Mouse (Mus musculus) brown adipose tissue, adult 24 weeks (tissue): ENCODE results near the gene Otog. TPM values are rescaled to one million over a fixed set of nuclear protein-coding genes. Genes with fewer than 3 reads are reported as not detected.

Experiments used
- H3K27ac ChIP-seq: fragments of 200-500 bp; replicated peaks from 2 replicates; pipeline ENCODE4 v1.5.1; 2012; ENCODE audit warnings: low read depth, mild to moderate bottlenecking, low read length
- H3K4me1 ChIP-seq: fragments of 200-500 bp; 2 replicates; pipeline ENCODE4 v1.6.1; 2012; ENCODE audit warnings: low read length, mixed read lengths; ENCODE audit not compliant: control insufficient read depth, insufficient read depth, insufficient read length
- H3K4me3 ChIP-seq: fragments of 200-500 bp; 2 replicates; pipeline ENCODE4 v1.5.1; 2012; ENCODE audit warnings: low read depth, mild to moderate bottlenecking, low read length, moderate library complexity; ENCODE audit not compliant: insufficient read depth
- polyA plus RNA-seq: library from polyadenylated mRNA; stranded (reverse); fragments of >200 nt; gene quantifications from 2 replicates; pipeline ENCODE4 v1.2.4, GENCODE M21; 2012; ENCODE audit not compliant: missing spikeins, insufficient read depth, insufficient read length

Gene Otog
- polyA plus RNA-seq, 1 experiment, result not detected

DNA sequence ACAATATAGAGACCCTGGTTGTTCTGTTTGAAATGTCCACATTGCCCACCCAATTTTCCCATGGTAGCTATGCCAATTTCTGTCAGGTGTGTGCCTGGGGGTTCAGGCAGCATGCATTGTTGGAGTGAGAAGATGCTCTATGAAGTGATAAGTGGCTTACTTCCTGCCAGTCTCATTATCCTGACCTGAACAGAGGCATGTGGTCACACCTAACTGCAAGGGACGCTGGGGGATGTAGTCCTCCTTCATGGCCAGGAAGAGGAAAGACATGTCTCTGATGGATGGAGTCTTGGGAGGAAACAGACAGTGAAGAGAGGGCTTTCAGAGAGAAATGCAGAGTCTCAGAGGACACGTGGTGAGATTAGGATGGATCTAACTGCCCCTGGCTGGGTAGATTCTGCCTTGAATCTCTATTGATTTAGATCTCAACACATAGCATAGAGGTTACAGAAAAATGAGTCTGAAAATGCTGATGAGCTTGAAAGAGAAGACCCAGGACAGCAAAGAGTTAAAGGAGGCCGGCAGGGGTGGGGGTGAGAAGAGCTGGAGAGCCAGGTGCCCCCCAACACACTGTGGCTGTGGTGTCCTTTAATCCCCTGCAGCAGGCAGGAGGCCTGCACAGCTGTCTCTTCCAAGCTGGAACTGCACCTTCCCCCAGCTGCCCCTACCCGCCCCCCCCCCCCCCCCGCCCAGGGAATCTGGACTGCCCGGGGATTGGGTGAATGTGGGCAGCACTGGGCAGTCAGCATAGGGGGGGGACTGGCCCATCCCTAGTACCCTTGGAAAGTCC lies 73.6 kb downstream of the Otog start:
- H3K4me3 ChIP-seq, result no peak overlapping the region
- no peaks in the 10 kb centered on the region for H3K4me1 ChIP-seq
- no peak overlapping the region for H3K27ac ChIP-seq

DNA sequence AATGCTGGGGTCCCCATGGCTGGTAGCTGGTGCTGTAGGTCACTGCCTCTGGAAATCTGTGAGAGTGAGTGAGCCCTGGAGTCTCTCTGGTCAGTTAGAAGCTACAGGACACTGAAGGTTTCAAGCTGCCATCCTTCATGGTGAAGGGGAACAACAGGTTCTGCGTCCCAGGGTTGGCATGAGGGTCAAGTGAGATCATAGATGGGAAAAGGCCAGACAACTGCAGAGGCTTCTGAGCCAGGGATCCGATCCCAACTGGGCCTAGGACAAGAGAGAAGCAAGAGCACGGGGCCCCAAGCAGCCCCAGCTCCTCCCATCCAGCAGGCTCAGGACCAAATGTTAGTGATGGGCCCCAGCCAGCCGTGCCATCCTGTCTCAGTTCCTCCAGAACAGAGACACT lies 74.9 kb downstream of the Otog start:
- Histone ChIP-seq H3K4me1 (no peaks in the 10 kb centered on the region), H3K27ac (no peak overlapping the region), H3K4me3 (no peak overlapping the region)

DNA sequence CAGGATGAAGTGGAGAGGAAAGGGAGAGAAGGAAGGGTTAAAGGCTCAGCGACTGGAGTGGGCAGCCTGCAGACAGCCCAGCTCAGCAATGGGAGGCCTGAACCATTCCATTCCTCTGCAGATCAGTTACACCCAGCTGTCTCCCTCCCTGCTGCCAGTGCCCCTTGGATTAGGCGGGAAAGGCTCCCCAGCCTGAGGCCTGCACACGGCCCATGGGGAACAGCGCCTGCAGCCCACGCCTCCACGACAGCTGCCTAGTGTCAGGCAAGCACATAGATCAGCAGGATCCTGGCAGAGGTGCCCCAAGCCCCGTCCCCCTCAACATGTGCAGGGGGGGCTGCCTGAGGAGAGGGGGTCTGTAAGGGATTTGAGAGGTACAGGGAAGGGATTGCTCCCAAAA lies 76.2 kb downstream of the Otog start:
- Histone ChIP-seq H3K4me3 (no peak overlapping the region), H3K27ac (no peak overlapping the region)

DNA sequence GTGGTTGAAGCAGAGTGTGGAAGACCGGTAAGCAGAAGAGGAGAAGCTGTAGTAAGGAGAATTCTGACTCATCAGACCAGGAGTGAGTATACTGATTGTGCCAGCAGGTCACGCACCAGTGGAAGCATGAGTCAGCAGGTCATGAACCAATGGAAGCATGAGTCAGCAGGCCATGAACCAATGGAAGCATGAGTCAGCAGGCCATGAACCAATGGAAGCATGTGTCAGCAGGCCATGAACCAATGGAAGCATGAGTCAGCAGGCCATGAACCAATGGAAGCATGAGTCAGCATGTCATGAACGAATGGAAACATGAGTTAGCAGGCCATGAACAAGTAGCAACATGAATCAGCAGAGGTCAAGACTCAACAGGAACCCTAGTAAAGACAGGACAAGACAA lies 80.5 kb downstream of the Otog start:
- H3K27ac ChIP-seq, result no peak overlapping the region
- H3K4me1 ChIP-seq, result no peaks in the 10 kb centered on the region
- no peak overlapping the region for H3K4me3 ChIP-seq

More for the DNA sequence above, 76.2 kb downstream of the Otog start:
- no peaks in the 10 kb centered on the region for H3K4me1 ChIP-seq

DNA sequence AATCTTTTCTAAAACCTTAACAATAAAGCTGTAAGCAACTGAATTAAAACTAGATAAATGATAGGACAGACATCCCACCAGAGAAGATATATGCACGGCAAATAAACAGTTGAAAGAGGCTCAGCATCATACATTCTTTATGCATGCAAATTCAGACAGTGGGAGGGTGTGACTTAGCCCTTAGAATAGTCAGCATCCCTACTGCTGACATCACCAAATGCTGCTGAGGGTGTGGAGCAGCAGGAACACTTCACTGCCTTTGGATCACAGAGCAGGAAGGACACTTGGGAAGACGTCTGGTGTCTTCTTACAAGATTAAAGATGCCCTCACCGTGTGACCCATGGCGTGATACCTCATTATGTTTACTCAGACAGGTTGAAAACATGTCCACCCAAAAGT lies 87.1 kb downstream of the Otog start:
- Histone ChIP-seq H3K27ac (no peak overlapping the region), H3K4me3 (no peak overlapping the region), H3K4me1 (no peaks in the 10 kb centered on the region)

DNA sequence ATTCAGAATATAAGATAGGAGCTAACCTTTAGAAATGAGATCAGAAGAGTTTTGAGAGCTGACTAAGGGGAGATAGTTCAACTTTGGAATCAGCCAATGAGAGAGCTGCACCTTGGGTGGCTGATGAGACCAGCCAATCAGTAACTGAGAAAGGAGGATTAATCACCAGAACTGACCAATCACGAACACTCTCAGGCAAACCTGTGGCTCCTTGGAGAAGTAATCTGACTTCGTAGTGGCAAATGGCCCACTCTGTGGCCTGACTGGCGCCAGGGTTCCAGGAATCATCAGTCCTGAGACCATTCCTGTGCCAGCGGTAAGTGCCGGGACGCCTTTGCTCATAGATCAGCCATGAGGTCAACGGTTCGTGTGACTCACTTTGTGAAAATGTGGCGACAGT lies 96.6 kb downstream of the Otog start:
- no peak overlapping the region for H3K27ac ChIP-seq
- H3K4me3 ChIP-seq, result no peak overlapping the region
- no peaks in the 10 kb centered on the region for H3K4me1 ChIP-seq

DNA sequence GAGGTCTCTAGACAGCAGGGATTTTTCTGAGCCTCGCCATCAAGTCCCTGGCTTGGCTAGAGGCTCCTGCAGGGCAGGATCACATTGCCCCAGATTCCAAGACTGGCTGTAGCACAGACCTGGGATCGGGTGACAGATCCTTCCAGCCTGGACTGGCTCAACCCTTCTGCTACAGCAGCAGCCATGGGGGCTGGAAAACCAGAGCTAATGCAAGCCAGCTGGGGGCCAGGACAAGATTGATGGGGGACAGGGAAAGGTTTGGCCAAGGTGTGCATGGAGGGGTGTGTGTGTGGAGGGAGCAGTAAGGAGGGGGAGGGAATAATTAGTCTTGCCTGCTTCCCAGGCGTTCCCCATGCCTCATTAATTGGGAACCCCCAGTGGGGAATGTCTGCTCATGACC lies 99.0 kb downstream of the Otog start:
- Histone ChIP-seq H3K4me3 (no peak overlapping the region), H3K27ac (no peak overlapping the region), H3K4me1 (no peaks in the 10 kb centered on the region)

GRCm38 (mm10) chr7:46340295-46340694 lies 99.5 kb downstream of the Otog start:
- Histone ChIP-seq H3K4me1 (no peaks in the 10 kb centered on the region), H3K4me3 (no peak overlapping the region), H3K27ac (no peak overlapping the region)

GRCm38 (mm10) chr7:46341471-46341870 lies 100.7 kb downstream of the Otog start:
- Histone ChIP-seq H3K4me1 (no peaks in the 10 kb centered on the region), H3K27ac (no peak overlapping the region), H3K4me3 (no peak overlapping the region)

DNA sequence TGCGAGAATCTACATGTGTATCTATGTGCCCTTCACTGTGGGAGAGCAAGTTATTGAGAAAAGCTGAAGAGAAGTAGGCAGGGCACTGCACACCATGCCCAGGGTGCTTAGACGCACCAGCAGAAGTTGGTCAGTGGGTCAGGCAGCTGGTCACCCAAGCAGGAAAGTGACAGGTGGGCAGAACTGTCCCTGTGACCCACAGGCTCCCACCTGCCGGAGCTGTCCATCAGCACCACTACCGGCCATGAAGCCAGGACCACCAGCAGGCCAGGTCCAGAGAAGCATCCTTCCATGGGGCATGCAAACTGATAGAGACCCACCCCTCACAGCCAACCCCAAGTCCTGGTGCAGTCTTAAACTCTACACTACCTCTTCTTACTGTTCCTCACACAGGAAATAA lies 106.9 kb downstream of the Otog start:
- Histone ChIP-seq H3K4me1 (no peaks in the 10 kb centered on the region), H3K4me3 (no peak overlapping the region), H3K27ac (no peak overlapping the region)

DNA sequence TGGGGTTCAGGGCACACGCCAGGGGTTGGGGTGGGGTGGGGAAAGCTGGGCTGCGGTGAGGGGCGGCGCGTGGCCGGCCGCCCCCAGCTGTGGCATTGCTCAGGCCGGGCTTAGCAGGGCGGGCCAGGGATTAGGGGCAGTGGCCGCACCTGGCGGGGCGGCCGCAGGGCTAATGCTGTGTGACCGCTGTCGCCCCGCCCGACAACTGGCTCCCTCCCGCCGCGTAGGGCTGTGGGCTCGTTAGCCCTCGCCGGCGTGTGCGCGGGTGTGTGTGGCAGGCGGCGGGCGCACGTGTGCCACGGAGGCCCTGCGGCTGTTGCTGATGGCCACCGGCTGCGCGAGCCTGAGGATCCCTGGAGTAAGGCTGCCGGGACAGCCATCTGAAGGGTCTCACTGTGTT lies 108.0 kb downstream of the Otog start:
- Histone ChIP-seq H3K27ac (no peak overlapping the region), H3K4me3 (no peak overlapping the region)

GRCm38 (mm10) chr7:46350119-46350702 lies 109.4 kb downstream of the Otog start:
- no peak overlapping the region for H3K27ac ChIP-seq
- H3K4me1 ChIP-seq, result no peaks in the 10 kb centered on the region
- H3K4me3 ChIP-seq, result no peak overlapping the region

More for the DNA sequence above, 108.0 kb downstream of the Otog start:
- no peaks in the 10 kb centered on the region for H3K4me1 ChIP-seq

- Histone ChIP-seq H3K4me3 (no peak overlapping the region), H3K27ac (no peak overlapping the region), H3K4me1 (no peaks in the 10 kb centered on the region)
Observed at GRCm38 (mm10) chr7:46352748-46353147, 112.0 kb downstream of the Otog start.

DNA sequence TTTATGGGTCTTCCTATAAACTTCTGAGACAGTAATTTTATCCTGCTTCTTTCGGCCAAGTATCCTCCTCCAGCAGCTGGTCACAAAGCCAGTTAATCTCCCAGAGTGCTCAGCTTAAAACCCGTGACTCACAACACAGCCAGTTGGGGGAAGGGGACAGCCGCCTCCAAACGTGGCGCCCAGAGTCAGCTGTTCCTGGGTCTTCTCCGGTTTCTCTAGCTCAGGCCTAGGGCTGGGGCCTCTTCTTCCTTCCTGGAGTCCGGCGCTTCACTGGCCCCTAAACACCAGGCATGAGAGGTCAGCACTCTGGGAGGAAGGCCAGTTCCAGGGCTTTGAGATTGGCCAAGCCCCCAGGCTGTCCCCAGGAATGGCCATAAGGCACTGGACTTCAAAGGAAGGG lies 112.4 kb downstream of the Otog start:
- no peak overlapping the region for H3K27ac ChIP-seq
- H3K4me1 ChIP-seq, result no peaks in the 10 kb centered on the region

DNA sequence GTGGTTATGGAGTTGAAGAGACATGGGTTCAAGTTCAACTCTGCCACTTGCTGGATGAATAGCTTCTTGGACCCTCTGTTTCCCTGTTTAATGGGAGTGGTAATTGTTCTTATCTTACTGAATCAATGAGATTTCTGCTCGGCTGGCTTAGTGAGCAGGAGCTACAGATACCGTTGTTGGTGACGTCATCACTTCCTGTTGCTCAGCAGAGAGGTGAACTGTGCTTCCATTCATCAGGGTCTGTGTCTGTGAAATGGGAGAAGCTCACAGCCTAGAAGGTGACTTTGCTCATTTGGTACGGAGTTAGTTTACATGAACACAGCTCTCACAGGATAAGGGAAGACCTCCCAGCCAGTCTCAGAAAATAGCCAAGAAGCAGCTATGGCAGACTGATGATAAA lies 113.1 kb downstream of the Otog start:
- H3K4me1 ChIP-seq, result no peaks in the 10 kb centered on the region
- no peak overlapping the region for H3K4me3 ChIP-seq
- H3K27ac ChIP-seq, result no peak overlapping the region

More for the DNA sequence above, 112.4 kb downstream of the Otog start:
- H3K4me3 ChIP-seq, result no peak overlapping the region
